In the genomic region with DNA sequence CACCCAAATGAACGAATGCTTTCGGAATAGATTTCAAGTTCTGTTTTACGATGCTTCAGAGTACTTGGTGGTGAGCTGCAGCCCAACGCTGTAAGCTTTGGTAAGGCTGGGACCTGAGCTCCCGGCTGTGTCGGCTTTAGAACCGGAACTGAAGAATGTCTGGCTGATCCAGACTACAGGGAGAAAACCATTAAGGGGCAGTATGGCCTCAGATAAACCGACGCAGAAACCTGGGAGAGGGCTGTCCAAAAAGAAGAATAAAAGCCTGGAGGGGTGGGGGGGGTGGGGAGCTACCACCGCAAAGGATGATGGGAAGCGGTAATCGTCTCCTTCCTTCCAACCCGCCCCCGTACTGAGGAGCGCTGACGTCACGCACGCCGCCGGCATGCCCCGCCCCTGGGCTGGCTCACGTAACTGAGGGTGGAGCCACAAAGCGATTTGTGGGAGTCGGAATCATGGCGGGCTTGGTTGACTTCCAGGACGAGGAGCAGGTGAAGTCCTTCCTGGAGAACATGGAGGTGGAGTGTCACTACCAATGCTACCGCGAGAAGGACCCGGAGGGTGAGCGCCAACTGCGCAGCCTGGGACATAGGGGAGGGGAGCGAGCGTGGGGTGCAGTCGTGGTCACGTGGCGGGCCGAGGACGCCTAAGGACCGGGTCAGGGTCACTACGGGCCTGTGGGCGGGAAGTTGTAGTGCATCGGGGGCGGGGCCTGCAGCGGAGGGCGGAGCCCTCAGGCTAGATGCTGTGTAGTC, we compare ENCODE assay signal across 7 mouse cellular contexts. TPM values are rescaled to one million over a fixed set of nuclear protein-coding genes. Genes with fewer than 3 reads are reported as not detected.
DNase-seq lines count a peak whose midpoint lies in the region; ATAC-seq lines count a peak whose summit lies in the region.

Coa7 (plus strand) TSS at position 411 of the 755 bp plus-strand sequence.

- H3K4me3 ChIP-seq in embryonic facial prominence, embryonic 10.5 days: peak within 1 kb of the TSS; percentile 70
- peak within 1 kb of the TSS; percentile 77 for H3K4me3 ChIP-seq in limb, embryonic 10.5 days
- H3K4me3 ChIP-seq in midbrain, embryonic 13.5 days (replicated peaks): peak within 1 kb of the TSS; percentile 62

- peaks cover 12% of the 10 kb centered on the region for H3K4me1 ChIP-seq in embryonic facial prominence, embryonic 10.5 days
- peaks cover 12% of the 10 kb centered on the region for H3K4me1 ChIP-seq in limb, embryonic 10.5 days
- H3K4me1 ChIP-seq in midbrain, embryonic 13.5 days (replicated peaks): peaks cover 19% of the 10 kb centered on the region

- peak within 1 kb of the TSS; percentile 86 for H3K27ac ChIP-seq in embryonic facial prominence, embryonic 10.5 days (replicated peaks)
- H3K27ac ChIP-seq in limb, embryonic 10.5 days: peak within 1 kb of the TSS; percentile 90
- peak within 1 kb of the TSS; percentile 95 for H3K27ac ChIP-seq in midbrain, embryonic 13.5 days

- no peaks in the 10 kb centered on the region for H3K27me3 ChIP-seq in embryonic facial prominence, embryonic 10.5 days (replicated peaks; ENCODE audit: low read depth, poor library complexity, severe bottlenecking)
- H3K27me3 ChIP-seq in limb, embryonic 10.5 days (ENCODE audit: low read depth, poor library complexity, severe bottlenecking): no peaks in the 10 kb centered on the region
- no peaks in the 10 kb centered on the region for H3K27me3 ChIP-seq in midbrain, embryonic 13.5 days

- peak; percentile 92 for ATAC-seq in midbrain, embryonic 13.5 days

- peak within 1 kb of the TSS; percentile 65 for H3K4me2 ChIP-seq in midbrain, embryonic 13.5 days (replicated peaks)

- DNase-seq in adrenal gland, postnatal 10 days: peak; percentile 98
- peak; percentile 98 for DNase-seq in embryonic facial prominence, embryonic 10.5 days (ENCODE audit: low spot score)
- DNase-seq in gonadal fat pad, adult 2 months (ENCODE audit: low read depth): no peak
- DNase-seq in kidney, adult 11 months: peak; percentile 95
- peak; percentile 98 for DNase-seq in limb, embryonic 10.5 days (ENCODE audit: low spot score)
- peak; percentile 98 for DNase-seq in spleen, adult 12 weeks (ENCODE audit: low spot score)

- H3K9me3 ChIP-seq in embryonic facial prominence, embryonic 10.5 days: no peaks in the 10 kb centered on the region
- H3K9me3 ChIP-seq in limb, embryonic 10.5 days (replicated peaks): no peaks in the 10 kb centered on the region
- H3K9me3 ChIP-seq in midbrain, embryonic 13.5 days: no peaks in the 10 kb centered on the region

- peaks cover 36% of the 10 kb centered on the region for H3K36me3 ChIP-seq in embryonic facial prominence, embryonic 10.5 days (replicated peaks)
- peaks cover 33% of the 10 kb centered on the region for H3K36me3 ChIP-seq in limb, embryonic 10.5 days
- peaks cover 16% of the 10 kb centered on the region for H3K36me3 ChIP-seq in midbrain, embryonic 13.5 days

- H3K9ac ChIP-seq in midbrain, embryonic 13.5 days (replicated peaks): peak within 1 kb of the TSS; percentile 64

- 2% methylated on average over 45 of the region's 45 CpGs for WGBS in embryonic facial prominence, embryonic 10.5 days
- WGBS in limb, embryonic 10.5 days: under 1% methylated on average over 44 of the region's 45 CpGs
- WGBS in midbrain, embryonic 13.5 days: under 1% methylated on average over 44 of the region's 45 CpGs

RNA-seq across cellular contexts. Expression of gene Coa7, which starts in this region (rescaled TPM):
- 10 to 100 TPM; 56.1 to 61.8 TPM for total RNA-seq in adrenal gland, postnatal 10 days (2021)
- polyA plus RNA-seq in embryonic facial prominence, embryonic 10.5 days (2016; fragmentation: Nextera tagmentation; extraction: Ambion mirVana): 70.4 and 78.9 TPM in 2 replicates
- polyA plus RNA-seq in gonadal fat pad, adult 2 months (2012; rRNA removed): 14.3 and 15.2 TPM in 2 replicates
- polyA plus RNA-seq in limb, embryonic 10.5 days (2016; fragmentation: Nextera tagmentation; extraction: Ambion mirVana): 68.2 and 71.3 TPM in 2 replicates
- 49.5 and 50.5 TPM in 2 replicates for polyA plus RNA-seq in midbrain, embryonic 13.5 days (2015; fragmentation: Nextera tagmentation; extraction: Ambion mirVana)
